Mouse (Mus musculus) gonadal fat pad, adult 2 months (tissue): Measurements from ENCODE around the gene Thbs1. TPM values are rescaled to one million over a fixed set of nuclear protein-coding genes. Genes with fewer than 3 reads are reported as not detected.

Experiments used
- DNase-seq: peaks from one replicate; pipeline ENCODE4 v3.0.0-alpha.2; 2012; ENCODE audit warnings: low read depth
- polyA plus RNA-seq: library from polyadenylated mRNA; depleted of rRNA; stranded (reverse); fragments of >200 nt; gene quantifications from 2 replicates; pipeline ENCODE4 v1.2.3, GENCODE M21; 2012; rRNA removed

The Thbs1 gene
- polyA plus RNA-seq, 1 experiment, result 10.5 TPM

- no peak for DNase-seq
These were observed 36.9 kb downstream of the Thbs1 start for GRCm38 (mm10) chr2:118148321-118149142.

- peak; percentile 45 for DNase-seq
These were observed 38.3 kb downstream of the Thbs1 start for GRCm38 (mm10) chr2:118149855-118150563.

GRCm38 (mm10) chr2:118158095-118158494, 46.4 kb downstream of the Thbs1 start:
- no peak for DNase-seq

- no peak for DNase-seq
These were observed 47.5 kb downstream of the Thbs1 start for GRCm38 (mm10) chr2:118159126-118159525.

GRCm38 (mm10) chr2:118160547-118160946, 48.9 kb downstream of the Thbs1 start:
- no peak for DNase-seq

GRCm38 (mm10) chr2:118160991-118161390, 49.3 kb downstream of the Thbs1 start:
- no peak for DNase-seq

GRCm38 (mm10) chr2:118162486-118162885, 50.8 kb downstream of the Thbs1 start:
- DNase-seq, result no peak

GRCm38 (mm10) chr2:118164137-118164536, 52.5 kb downstream of the Thbs1 start:
- no peak for DNase-seq

GRCm38 (mm10) chr2:118165691-118166090, 54.0 kb downstream of the Thbs1 start:
- no peak for DNase-seq

GRCm38 (mm10) chr2:118167731-118168130, 56.1 kb downstream of the Thbs1 start:
- DNase-seq, result no peak

GRCm38 (mm10) chr2:118168225-118168624, 56.5 kb downstream of the Thbs1 start:
- no peak for DNase-seq

GRCm38 (mm10) chr2:118174558-118175383, 63.1 kb downstream of the Thbs1 start:
- no peak for DNase-seq

Other genes with a start within 250 kb of the Thbs1 start
- gene Fsip1, start 145.1 kb downstream of the Thbs1 start, polyA plus RNA-seq, result 0.09 and 0.18 TPM in 2 replicates